Mouse (Mus musculus): ENCODE results near the gene Fam49a. TPM values are rescaled to one million over a fixed set of nuclear protein-coding genes. Genes with fewer than 3 reads are reported as not detected.

Fam49a gene
- total RNA-seq, 4 experiments from 2014 or later, result 6.3 to 8.3 (median 6.8) TPM

GRCm38 (mm10) chr12:12266552-12266951, 4.6 kb downstream of the Fam49a start:
- no peak for DNase-seq (ENCODE audit: low spot score)

- DNase-seq (ENCODE audit: low spot score), result no peak
Measured at GRCm38 (mm10) chr12:12270495-12270894, 8.6 kb downstream of the Fam49a start.

- no peak for DNase-seq (ENCODE audit: low spot score)
Measured at GRCm38 (mm10) chr12:12274115-12274514, 12.2 kb downstream of the Fam49a start.

GRCm38 (mm10) chr12:12275124-12275779, 13.3 kb downstream of the Fam49a start:
- no peak for DNase-seq (ENCODE audit: low spot score)

- no peak for DNase-seq (ENCODE audit: low spot score)
Measured at GRCm38 (mm10) chr12:12277741-12278463, 16.0 kb downstream of the Fam49a start.

GRCm38 (mm10) chr12:12278464-12278872, 16.5 kb downstream of the Fam49a start:
- DNase-seq (ENCODE audit: low spot score), result no peak

- DNase-seq (ENCODE audit: low spot score), result peak; percentile 63
Measured at GRCm38 (mm10) chr12:12283702-12284288, 21.9 kb downstream of the Fam49a start.

- peak; percentile 66 for DNase-seq (ENCODE audit: low spot score)
Measured at GRCm38 (mm10) chr12:12284521-12284920, 22.6 kb downstream of the Fam49a start.

GRCm38 (mm10) chr12:12287131-12287786, 25.3 kb downstream of the Fam49a start:
- DNase-seq (ENCODE audit: low spot score), result no peak

GRCm38 (mm10) chr12:12287787-12288132, 25.8 kb downstream of the Fam49a start:
- no peak for DNase-seq (ENCODE audit: low spot score)

GRCm38 (mm10) chr12:12288586-12288985, 26.6 kb downstream of the Fam49a start:
- no peak for DNase-seq (ENCODE audit: low spot score)

GRCm38 (mm10) chr12:12289636-12290035, 27.7 kb downstream of the Fam49a start:
- DNase-seq (ENCODE audit: low spot score), result no peak

- DNase-seq (ENCODE audit: low spot score), result no peak
Measured at GRCm38 (mm10) chr12:12292043-12292618, 30.2 kb downstream of the Fam49a start.

- DNase-seq (ENCODE audit: low spot score), result no peak
Measured at GRCm38 (mm10) chr12:12294380-12295171, 32.6 kb downstream of the Fam49a start.

- DNase-seq (ENCODE audit: low spot score), result no peak
Measured at GRCm38 (mm10) chr12:12298451-12298850, 36.5 kb downstream of the Fam49a start.

GRCm38 (mm10) chr12:12299303-12299702, 37.4 kb downstream of the Fam49a start:
- DNase-seq (ENCODE audit: low spot score), result no peak

GRCm38 (mm10) chr12:12301149-12301548, 39.2 kb downstream of the Fam49a start:
- no peak for DNase-seq (ENCODE audit: low spot score)

- DNase-seq (ENCODE audit: low spot score), result peak; percentile 60
Measured at GRCm38 (mm10) chr12:12301815-12302214, 39.9 kb downstream of the Fam49a start.

GRCm38 (mm10) chr12:12306214-12306613, 44.3 kb downstream of the Fam49a start:
- no peak for DNase-seq (ENCODE audit: low spot score)

GRCm38 (mm10) chr12:12306814-12307213, 44.9 kb downstream of the Fam49a start:
- DNase-seq (ENCODE audit: low spot score), result no peak

- no peak for DNase-seq (ENCODE audit: low spot score)
Measured at GRCm38 (mm10) chr12:12307245-12307644, 45.3 kb downstream of the Fam49a start.
